ENCODE assay signal across 20 mouse cellular contexts in the genomic region with DNA sequence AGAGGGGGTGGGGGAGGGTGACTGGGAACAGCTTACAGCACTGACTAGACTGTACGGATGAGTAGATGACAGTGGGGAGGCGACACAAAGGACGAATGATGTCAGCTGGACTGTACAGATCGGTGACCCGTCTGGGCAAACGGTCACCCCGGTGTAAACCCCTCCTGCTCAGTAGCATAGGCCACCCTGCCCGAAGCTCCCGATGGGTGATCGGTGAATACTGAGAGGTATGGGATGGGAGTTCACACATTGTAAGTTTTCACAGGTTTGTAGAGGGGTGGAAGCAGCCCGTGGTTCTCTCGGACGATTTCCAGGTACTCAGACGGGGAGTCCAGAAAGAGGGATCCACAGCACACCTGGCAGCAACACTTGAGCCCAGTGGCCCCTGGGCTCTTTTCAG. TPM values are rescaled to one million over a fixed set of nuclear protein-coding genes. Genes with fewer than 3 reads are reported as not detected.
"Had no signal": no experiment of that assay in that cellular context is flagged by ENCODE, and none has a peak within 500 bp of the region (broad histone marks: within the 10 kb centered on the region; RNA-seq: fewer than 3 reads in every experiment).

No protein-coding gene starts in this region.

- H3K27ac ChIP-seq: lung, embryonic 15.5 days; macrophage; midbrain, embryonic 12.5 days; midbrain, embryonic 15.5 days; neural tube, embryonic 12.5 days; stomach, embryonic 15.5 days; stomach, postnatal 0 days had no signal

- H3K9me3 ChIP-seq: lung, embryonic 15.5 days; midbrain, embryonic 12.5 days; midbrain, embryonic 15.5 days; neural tube, embryonic 12.5 days; stomach, embryonic 15.5 days had no signal

- H3K4me3 ChIP-seq: lung, embryonic 15.5 days; megakaryocyte, embryonic 14.5 days; midbrain, embryonic 12.5 days; midbrain, embryonic 15.5 days; neural tube, embryonic 12.5 days; stomach, embryonic 15.5 days had no signal

- H3K4me2 ChIP-seq: lung, embryonic 15.5 days; midbrain, embryonic 12.5 days; midbrain, embryonic 15.5 days; neural tube, embryonic 12.5 days; stomach, embryonic 15.5 days had no signal

- H3K4me1 ChIP-seq: lung, embryonic 15.5 days; midbrain, embryonic 12.5 days; midbrain, embryonic 15.5 days; neural tube, embryonic 12.5 days; stomach, embryonic 15.5 days had no signal

- H3K27me3 ChIP-seq: lung, embryonic 15.5 days; midbrain, embryonic 12.5 days; midbrain, embryonic 15.5 days; neural tube, embryonic 12.5 days; stomach, embryonic 15.5 days had no signal

- H3K36me3 ChIP-seq: lung, embryonic 15.5 days; neural tube, embryonic 12.5 days; stomach, embryonic 15.5 days had no signal

- H3K9ac ChIP-seq: lung, embryonic 15.5 days; midbrain, embryonic 12.5 days; midbrain, embryonic 15.5 days; neural tube, embryonic 12.5 days; stomach, embryonic 15.5 days had no signal

- DNase-seq: lung, adult 2 months; lung, postnatal 14 days; lung, postnatal 36 days; right cerebral cortex, postnatal 14 days; thymus, adult 2 months; thymus, postnatal 25 days; thymus, postnatal 4 days had no signal

- ATAC-seq: lung, postnatal 0 days; midbrain, embryonic 15.5 days had no signal

RNA-seq across cellular contexts. Expression of a gene that starts 24.5 kb away (rescaled TPM):
- total RNA-seq: megakaryocyte progenitor cell, adult 5-6 weeks; monocyte, adult 5-6 weeks; neutrophil, adult 5-6 weeks had no signal
- polyA plus RNA-seq: macrophage; spleen, adult 2 months had no signal
